Mouse (Mus musculus): Measurements from ENCODE around the gene Hnf4a. TPM values are rescaled to one million over a fixed set of nuclear protein-coding genes. Genes with fewer than 3 reads are reported as not detected.

Gene Hnf4a
- polyA plus RNA-seq, 1 experiment from 2014 or later: 0.20 TPM

- H3K4me3 ChIP-seq: no peak overlapping the region
These were observed 15.3 kb upstream of the Hnf4a start for GRCm38 (mm10) chr2:163491351-163491750.

GRCm38 (mm10) chr2:163492018-163492417 lies 14.6 kb upstream of the Hnf4a start, which contains the start of gene R3hdml:
Gene R3hdml, plus strand, starts transcription at chr2:163492318.
- Histone ChIP-seq H3K4me3 (no peak within 1 kb of the TSS), H3K27me3 (replicated peaks) (peaks cover 18% of the 10 kb centered on the region), H3K4me1 (peaks cover 5% of the 10 kb centered on the region; the same call in 1 of the 2 replicates), H3K9me3 (no peaks in the 10 kb centered on the region), H3K27ac (replicated peaks) (no peak within 1 kb of the TSS), H3K9ac (no peak within 1 kb of the TSS), H3K4me2 (no peak within 1 kb of the TSS), H3K36me3 (no peaks in the 10 kb centered on the region)
- ATAC-seq (ENCODE audit: extremely low read depth, insufficient number of reproducible peaks, low FRiP score, low TSS enrichment): no peak
- WGBS: 70% methylated on average over 5 of the region's 5 CpGs

More at GRCm38 (mm10) chr2:163491351-163491750, 15.3 kb upstream of the Hnf4a start:
- no peak for ATAC-seq (ENCODE audit: extremely low read depth, insufficient number of reproducible peaks, low FRiP score, low TSS enrichment)
- H3K27ac ChIP-seq (replicated peaks): no peak overlapping the region
- H3K9ac ChIP-seq: no peak overlapping the region
- H3K27me3 ChIP-seq (replicated peaks): peaks cover 18% of the 10 kb centered on the region
- H3K4me1 ChIP-seq: peaks cover 5% of the 10 kb centered on the region; the same call in 1 of the 2 replicates
- WGBS: 50% methylated on average over 7 of the region's 7 CpGs
- H3K9me3 ChIP-seq: no peaks in the 10 kb centered on the region
- H3K4me2 ChIP-seq: no peak overlapping the region
- no peaks in the 10 kb centered on the region for H3K36me3 ChIP-seq

- no peaks in the 10 kb centered on the region for H3K36me3 ChIP-seq
- H3K9ac ChIP-seq: no peak overlapping the region
- no peak for ATAC-seq (ENCODE audit: extremely low read depth, insufficient number of reproducible peaks, low FRiP score, low TSS enrichment)
- no peak overlapping the region for H3K4me2 ChIP-seq
- WGBS: 28% methylated on average over 5 of the region's 5 CpGs
- peaks cover 5% of the 10 kb centered on the region; the same call in 1 of the 2 replicates for H3K4me1 ChIP-seq
- no peak overlapping the region for H3K27ac ChIP-seq (replicated peaks)
- H3K27me3 ChIP-seq (replicated peaks): peaks cover 18% of the 10 kb centered on the region
- H3K9me3 ChIP-seq: no peaks in the 10 kb centered on the region
- no peak overlapping the region for H3K4me3 ChIP-seq
These were observed 13.6 kb upstream of the Hnf4a start for GRCm38 (mm10) chr2:163493031-163493430.

GRCm38 (mm10) chr2:163493976-163494375 lies 12.6 kb upstream of the Hnf4a start:
- no peak overlapping the region for H3K4me3 ChIP-seq
- H3K27ac ChIP-seq (replicated peaks): no peak overlapping the region
- H3K4me1 ChIP-seq: peaks cover 5% of the 10 kb centered on the region; the same call in 1 of the 2 replicates
- H3K4me2 ChIP-seq: no peak overlapping the region
- H3K36me3 ChIP-seq: no peaks in the 10 kb centered on the region
- no peak for ATAC-seq (ENCODE audit: extremely low read depth, insufficient number of reproducible peaks, low FRiP score, low TSS enrichment)
- no peak overlapping the region for H3K9ac ChIP-seq
- no peaks in the 10 kb centered on the region for H3K9me3 ChIP-seq
- H3K27me3 ChIP-seq (replicated peaks): peaks cover 18% of the 10 kb centered on the region
- 21% methylated on average over 5 of the region's 5 CpGs for WGBS

GRCm38 (mm10) chr2:163494456-163494855 lies 12.2 kb upstream of the Hnf4a start:
- no peak overlapping the region for H3K4me2 ChIP-seq
- H3K27me3 ChIP-seq (replicated peaks): peaks cover 18% of the 10 kb centered on the region
- 21% methylated on average over 6 of the region's 6 CpGs for WGBS
- ATAC-seq (ENCODE audit: extremely low read depth, insufficient number of reproducible peaks, low FRiP score, low TSS enrichment): no peak
- no peak overlapping the region for H3K9ac ChIP-seq
- no peak overlapping the region for H3K27ac ChIP-seq (replicated peaks)
- H3K9me3 ChIP-seq: no peaks in the 10 kb centered on the region
- H3K4me1 ChIP-seq: peaks cover 5% of the 10 kb centered on the region; the same call in 1 of the 2 replicates
- no peaks in the 10 kb centered on the region for H3K36me3 ChIP-seq
- H3K4me3 ChIP-seq: no peak overlapping the region

GRCm38 (mm10) chr2:163502219-163502618 lies 4.4 kb upstream of the Hnf4a start:
- 86% methylated on average over 2 of the region's 2 CpGs for WGBS
- no peak overlapping the region for H3K27ac ChIP-seq (replicated peaks)
- no peak overlapping the region for H3K4me2 ChIP-seq
- no peaks in the 10 kb centered on the region for H3K27me3 ChIP-seq (replicated peaks)
- no peak overlapping the region for H3K4me3 ChIP-seq
- no peaks in the 10 kb centered on the region for H3K36me3 ChIP-seq
- no peak for ATAC-seq (ENCODE audit: extremely low read depth, insufficient number of reproducible peaks, low FRiP score, low TSS enrichment)
- H3K4me1 ChIP-seq: no peaks in the 10 kb centered on the region
- no peaks in the 10 kb centered on the region for H3K9me3 ChIP-seq
- H3K9ac ChIP-seq: no peak overlapping the region

- H3K9ac ChIP-seq: no peak overlapping the region
- H3K9me3 ChIP-seq: no peaks in the 10 kb centered on the region
- H3K4me3 ChIP-seq: no peak overlapping the region
- 59% methylated on average over 7 of the region's 7 CpGs for WGBS
- no peak overlapping the region for H3K27ac ChIP-seq (replicated peaks)
- no peak overlapping the region for H3K4me2 ChIP-seq
- H3K4me1 ChIP-seq: no peaks in the 10 kb centered on the region
- ATAC-seq (ENCODE audit: extremely low read depth, insufficient number of reproducible peaks, low FRiP score, low TSS enrichment): no peak
- no peaks in the 10 kb centered on the region for H3K27me3 ChIP-seq (replicated peaks)
- no peaks in the 10 kb centered on the region for H3K36me3 ChIP-seq
These were observed 3.4 kb upstream of the Hnf4a start for GRCm38 (mm10) chr2:163503191-163503590.

GRCm38 (mm10) chr2:163525761-163526243 lies 19.2 kb downstream of the Hnf4a start:
- H3K27me3 ChIP-seq (replicated peaks): peaks cover 11% of the 10 kb centered on the region
- no peaks in the 10 kb centered on the region for H3K36me3 ChIP-seq
- H3K9ac ChIP-seq: no peak overlapping the region
- H3K27ac ChIP-seq (replicated peaks): no peak overlapping the region
- H3K9me3 ChIP-seq: no peaks in the 10 kb centered on the region
- no peak overlapping the region for H3K4me2 ChIP-seq
- 67% methylated on average over 7 of the region's 7 CpGs for WGBS
- H3K4me3 ChIP-seq: no peak overlapping the region
- no peaks in the 10 kb centered on the region for H3K4me1 ChIP-seq
- ATAC-seq (ENCODE audit: extremely low read depth, insufficient number of reproducible peaks, low FRiP score, low TSS enrichment): no peak

- Histone ChIP-seq H3K27me3 (replicated peaks) (peaks cover 15% of the 10 kb centered on the region), H3K9me3 (no peaks in the 10 kb centered on the region), H3K36me3 (no peaks in the 10 kb centered on the region), H3K9ac (no peak overlapping the region), H3K4me1 (no peaks in the 10 kb centered on the region), H3K4me3 (no peak overlapping the region), H3K4me2 (no peak overlapping the region), H3K27ac (replicated peaks) (no peak overlapping the region)
- no peak for ATAC-seq (ENCODE audit: extremely low read depth, insufficient number of reproducible peaks, low FRiP score, low TSS enrichment)
- 74% methylated on average over 2 of the region's 2 CpGs for WGBS
These were observed 20.9 kb downstream of the Hnf4a start for GRCm38 (mm10) chr2:163527497-163527896.

- no peak for ATAC-seq (ENCODE audit: extremely low read depth, insufficient number of reproducible peaks, low FRiP score, low TSS enrichment)
- WGBS: 28% methylated on average over 8 of the region's 8 CpGs
These were observed 23.8 kb downstream of the Hnf4a start for GRCm38 (mm10) chr2:163530418-163530817.

GRCm38 (mm10) chr2:163531917-163532316 lies 25.3 kb downstream of the Hnf4a start:
- no peak overlapping the region for H3K4me2 ChIP-seq
- H3K27ac ChIP-seq (replicated peaks): no peak overlapping the region
- 7% methylated on average over 9 of the region's 9 CpGs for WGBS
- H3K9me3 ChIP-seq: no peaks in the 10 kb centered on the region
- H3K27me3 ChIP-seq (replicated peaks): peaks cover 39% of the 10 kb centered on the region
- H3K4me1 ChIP-seq: peaks cover 7% of the 10 kb centered on the region
- no peak overlapping the region for H3K9ac ChIP-seq
- ATAC-seq (ENCODE audit: extremely low read depth, insufficient number of reproducible peaks, low FRiP score, low TSS enrichment): no peak
- H3K4me3 ChIP-seq: no peak overlapping the region
- H3K36me3 ChIP-seq: no peaks in the 10 kb centered on the region

More at GRCm38 (mm10) chr2:163530418-163530817, 23.8 kb downstream of the Hnf4a start:
- no peak overlapping the region for H3K27ac ChIP-seq (replicated peaks)
- no peak overlapping the region for H3K4me2 ChIP-seq
- no peaks in the 10 kb centered on the region for H3K9me3 ChIP-seq
- peak overlapping the region; percentile 28; the same call in 1 of the 2 replicates for H3K9ac ChIP-seq
- H3K27me3 ChIP-seq (replicated peaks): peaks cover 32% of the 10 kb centered on the region
- H3K4me1 ChIP-seq: peaks cover 7% of the 10 kb centered on the region
- H3K36me3 ChIP-seq: no peaks in the 10 kb centered on the region
- no peak overlapping the region for H3K4me3 ChIP-seq

GRCm38 (mm10) chr2:163533226-163533625 lies 26.6 kb downstream of the Hnf4a start:
- Histone ChIP-seq H3K9me3 (no peaks in the 10 kb centered on the region), H3K27me3 (replicated peaks) (peaks cover 47% of the 10 kb centered on the region), H3K4me1 (peaks cover 7% of the 10 kb centered on the region), H3K9ac (no peak overlapping the region), H3K4me3 (no peak overlapping the region), H3K36me3 (no peaks in the 10 kb centered on the region), H3K27ac (replicated peaks) (no peak overlapping the region), H3K4me2 (no peak overlapping the region)
- 79% methylated on average over 9 of the region's 9 CpGs for WGBS
- no peak for ATAC-seq (ENCODE audit: extremely low read depth, insufficient number of reproducible peaks, low FRiP score, low TSS enrichment)
